Mouse (Mus musculus) c-Kit-positive CD71-negative TER-119-negative erythroid progenitor cells, embryonic 14.5 days (primary cell): ENCODE results near the gene Gm7029.
"Not testable (repeated sequence)": the region's sequence is repeated elsewhere in the genome, so short reads cannot be mapped to it uniquely, and the experiment has no call there.

Source experiments
- DNase-seq: peaks from one replicate; pipeline ENCODE4 v3.0.0-alpha.2; 2013; ENCODE audit warnings: low read depth

Gm7029 gene

GRCm38 (mm10) chr17:33891892-33892291 lies 18.3 kb downstream of the Gm7029 start:
- not testable (repeated sequence) for DNase-seq

GRCm38 (mm10) chr17:33892429-33892828 lies 18.8 kb downstream of the Gm7029 start:
- DNase-seq = no peak

GRCm38 (mm10) chr17:33893011-33893410 lies 19.4 kb downstream of the Gm7029 start:
- DNase-seq = not testable (repeated sequence)

GRCm38 (mm10) chr17:33897114-33897794 lies 23.6 kb downstream of the Gm7029 start:
- DNase-seq = peak; percentile 76

- not testable (repeated sequence) for DNase-seq
Measured at GRCm38 (mm10) chr17:33898193-33898592, 24.6 kb downstream of the Gm7029 start.

GRCm38 (mm10) chr17:33899642-33900041 lies 26.0 kb downstream of the Gm7029 start:
- DNase-seq = no peak

GRCm38 (mm10) chr17:33900281-33900988 lies 26.8 kb downstream of the Gm7029 start:
- DNase-seq = no peak

- DNase-seq = no peak
Measured at GRCm38 (mm10) chr17:33900989-33901314, 27.3 kb downstream of the Gm7029 start.

- no peak for DNase-seq
Measured at GRCm38 (mm10) chr17:33901653-33902052, 28.0 kb downstream of the Gm7029 start.

GRCm38 (mm10) chr17:33902079-33902478 lies 28.4 kb downstream of the Gm7029 start:
- DNase-seq = no peak

GRCm38 (mm10) chr17:33902491-33902890 lies 28.9 kb downstream of the Gm7029 start:
- no peak for DNase-seq

- not testable (repeated sequence) for DNase-seq
Measured at GRCm38 (mm10) chr17:33903911-33904651, 30.4 kb downstream of the Gm7029 start.

- DNase-seq = not testable (repeated sequence)
Measured at GRCm38 (mm10) chr17:33904835-33905234, 31.2 kb downstream of the Gm7029 start, which contains the start of gene Platr17. Gene Platr17, plus strand, starts transcription at chr17:33905135.

- DNase-seq = no peak
Measured at GRCm38 (mm10) chr17:33908331-33909076, 34.9 kb downstream of the Gm7029 start.

GRCm38 (mm10) chr17:33909077-33909868 lies 35.6 kb downstream of the Gm7029 start, which contains the start of gene Daxx:
Gene Daxx, plus strand, starts transcription at chr17:33909414.
- DNase-seq = peak; percentile 95

GRCm38 (mm10) chr17:33909869-33910250 lies 36.2 kb downstream of the Gm7029 start:
- no peak for DNase-seq

GRCm38 (mm10) chr17:33910346-33911051 lies 36.9 kb downstream of the Gm7029 start:
- DNase-seq = no peak

- DNase-seq = no peak
Measured at GRCm38 (mm10) chr17:33911052-33911812, 37.6 kb downstream of the Gm7029 start.

GRCm38 (mm10) chr17:33911813-33912414 lies 38.3 kb downstream of the Gm7029 start:
- DNase-seq = no peak
